Mouse (Mus musculus) cerebellum, postnatal 4 days (tissue): ENCODE data around the gene Naglu.
A peak's percentile ranks its signal among the peaks of the same experiment; 100 is the strongest.

ENCODE experiments used
- DNase-seq, 2 experiments: peaks; one replicate each; pipeline ENCODE4 v3.0.0; 2022; ENCODE audit warnings: low spot score in 2 of 2, mixed read lengths in 1 of 2

Gene Naglu

GRCm38 (mm10) chr11:101084246-101084645, 14.4 kb downstream of the Naglu start:
- no peak for DNase-seq

GRCm38 (mm10) chr11:101084811-101085210, 15.0 kb downstream of the Naglu start:
- no peak for DNase-seq

- no peak for DNase-seq
Measured at GRCm38 (mm10) chr11:101085617-101086322, 16.0 kb downstream of the Naglu start.

DNA sequence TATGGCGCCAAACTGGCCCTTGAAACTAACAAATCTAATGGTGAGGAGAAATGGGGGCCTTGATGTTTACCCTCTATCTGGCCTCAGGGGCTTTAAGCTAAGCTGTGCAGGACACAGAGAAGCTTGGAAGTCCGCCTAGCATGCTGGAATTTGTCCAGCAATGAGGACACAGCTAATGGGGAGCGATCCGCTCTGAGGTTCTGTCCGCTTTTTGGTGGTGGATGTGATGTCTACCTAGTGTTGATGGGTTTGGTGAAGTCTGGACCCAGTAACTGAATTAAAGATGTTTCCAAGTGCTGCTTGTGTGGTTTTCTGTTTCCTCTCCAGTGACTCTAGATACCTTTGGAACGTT, 16.5 kb downstream of the Naglu start:
- DNase-seq: no peak

- peak; percentile 76 to 87 for DNase-seq
Measured at GRCm38 (mm10) chr11:101086756-101087681, 17.2 kb downstream of the Naglu start, which contains the start of gene Mlx. Mlx (plus strand) TSS chr11:101087277.

- DNase-seq: no peak
Measured at GRCm38 (mm10) chr11:101087682-101088055, 17.9 kb downstream of the Naglu start.

DNA sequence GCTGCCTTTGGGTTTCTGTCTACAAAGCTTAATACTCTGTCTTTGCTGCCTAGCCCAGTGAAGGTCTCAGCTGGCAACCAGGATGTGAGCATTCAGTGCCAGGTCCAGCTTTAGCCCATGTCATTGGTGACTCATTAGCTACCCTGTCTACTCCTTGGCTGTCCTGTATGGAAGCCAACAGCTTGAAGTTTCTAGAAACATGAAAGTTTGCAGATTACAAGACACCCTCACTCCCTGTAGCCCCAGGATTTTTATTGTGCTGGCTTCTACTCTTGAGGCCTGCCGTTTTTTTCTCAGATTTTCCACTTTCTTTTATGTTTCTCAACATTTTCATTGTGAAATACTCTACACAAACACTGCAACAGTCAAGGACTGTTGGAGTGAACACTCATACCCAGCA, 20.1 kb downstream of the Naglu start:
- DNase-seq: no peak

GRCm38 (mm10) chr11:101094930-101095313, 25.1 kb downstream of the Naglu start:
- no peak for DNase-seq

- peak; percentile 83 to 94 for DNase-seq
Measured at GRCm38 (mm10) chr11:101095314-101096024, 25.7 kb downstream of the Naglu start, which contains the start of gene Psmc3ip. Psmc3ip (minus strand) TSS chr11:101095436.

GRCm38 (mm10) chr11:101098231-101098630, 28.4 kb downstream of the Naglu start:
- DNase-seq: no peak

DNA sequence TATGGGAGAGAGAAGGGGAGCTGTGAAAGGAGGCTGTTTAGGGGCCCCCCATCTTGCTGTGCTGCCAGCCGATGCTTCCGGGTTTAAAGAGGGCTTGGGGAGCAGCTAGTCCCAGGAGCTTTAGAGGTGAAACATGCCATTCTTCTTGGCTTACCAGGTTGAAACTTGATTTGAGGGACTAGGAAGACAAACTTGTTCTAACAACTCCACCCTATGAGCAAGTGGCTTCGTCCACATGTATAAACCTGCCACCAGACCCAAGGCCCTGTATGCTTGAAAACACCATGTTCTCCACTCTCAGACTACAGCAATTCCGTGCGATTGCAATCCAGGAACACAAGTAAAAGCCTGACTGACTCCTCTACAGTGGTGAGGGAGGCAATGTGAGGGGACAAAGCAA, 33.2 kb downstream of the Naglu start:
- no peak for DNase-seq

DNA sequence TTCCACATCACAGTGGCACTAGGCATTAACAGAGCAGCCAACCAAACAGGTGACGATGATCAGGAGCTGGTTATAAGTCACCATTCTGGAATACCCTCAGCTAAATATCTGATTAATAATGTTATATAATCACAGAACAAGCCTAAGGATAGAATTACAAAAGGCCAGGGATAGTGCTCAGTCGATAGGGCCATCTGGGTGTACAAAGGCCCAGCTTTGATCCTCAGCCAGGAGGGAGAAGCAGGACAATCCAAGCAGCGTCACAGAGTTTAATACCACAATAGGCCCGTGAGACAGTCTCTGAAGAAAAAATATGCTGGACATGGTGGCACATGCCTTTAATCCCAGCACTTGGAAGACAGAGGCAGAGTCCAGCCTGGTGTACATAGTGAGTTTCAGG, 39.5 kb downstream of the Naglu start:
- no peak for DNase-seq

- DNase-seq: no peak
Measured at GRCm38 (mm10) chr11:101110708-101111107, 40.9 kb downstream of the Naglu start.

- no peak for DNase-seq
Measured at GRCm38 (mm10) chr11:101111178-101111577, 41.4 kb downstream of the Naglu start.

GRCm38 (mm10) chr11:101112186-101112585, 42.4 kb downstream of the Naglu start:
- DNase-seq: no peak

DNA sequence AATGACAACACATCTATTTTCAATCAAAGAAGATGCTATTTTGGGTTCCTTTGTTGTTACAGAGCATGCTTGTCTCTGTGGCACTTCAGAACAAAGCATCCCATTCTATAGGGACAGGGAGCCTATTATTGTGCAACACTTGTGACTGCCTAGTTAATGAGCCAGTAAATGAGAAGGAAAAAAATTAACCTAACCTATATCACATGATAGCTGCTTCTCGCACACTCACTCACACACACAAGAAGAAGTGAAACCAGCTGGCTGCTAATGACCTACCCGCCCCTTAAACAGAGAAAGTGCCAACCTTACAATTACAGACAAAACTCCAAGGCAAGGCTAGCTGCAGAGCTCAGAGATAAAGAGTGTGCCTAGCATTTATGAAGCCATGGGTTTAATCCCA, 45.8 kb downstream of the Naglu start:
- no peak for DNase-seq

- no peak for DNase-seq
Measured at GRCm38 (mm10) chr11:101118105-101118504, 48.3 kb downstream of the Naglu start.

DNA sequence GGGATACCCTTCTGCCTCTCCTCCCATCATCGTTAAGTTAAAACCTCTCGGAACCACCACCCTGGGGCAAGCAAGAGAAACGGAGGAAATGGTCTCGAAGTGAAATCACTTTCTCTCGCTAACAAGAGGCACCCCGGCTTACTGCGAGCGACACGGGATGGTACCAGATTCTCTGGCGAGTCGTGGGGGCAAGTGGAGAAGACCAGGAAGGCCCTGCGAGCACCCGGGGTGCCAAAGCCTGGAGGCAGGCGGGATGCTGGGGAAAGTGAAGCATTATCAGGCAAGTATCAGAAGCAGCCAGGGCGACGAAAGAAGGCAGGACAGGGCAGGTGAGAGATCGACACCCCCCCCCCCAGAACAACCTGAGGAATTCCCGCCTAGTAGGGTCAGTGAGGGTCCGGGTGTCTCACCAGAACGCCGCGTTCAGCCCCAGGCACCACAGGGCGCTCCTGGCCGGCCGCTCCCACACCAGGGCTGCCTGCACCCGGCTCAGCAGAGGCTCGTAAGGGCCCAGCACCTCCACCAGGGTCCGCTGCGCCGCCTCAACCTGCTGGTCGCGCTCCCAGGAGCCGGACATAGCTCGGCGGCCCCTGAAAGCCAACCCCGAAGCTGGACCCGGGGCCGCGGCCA, 49.4 kb downstream of the Naglu start:
- no peak for DNase-seq

DNA sequence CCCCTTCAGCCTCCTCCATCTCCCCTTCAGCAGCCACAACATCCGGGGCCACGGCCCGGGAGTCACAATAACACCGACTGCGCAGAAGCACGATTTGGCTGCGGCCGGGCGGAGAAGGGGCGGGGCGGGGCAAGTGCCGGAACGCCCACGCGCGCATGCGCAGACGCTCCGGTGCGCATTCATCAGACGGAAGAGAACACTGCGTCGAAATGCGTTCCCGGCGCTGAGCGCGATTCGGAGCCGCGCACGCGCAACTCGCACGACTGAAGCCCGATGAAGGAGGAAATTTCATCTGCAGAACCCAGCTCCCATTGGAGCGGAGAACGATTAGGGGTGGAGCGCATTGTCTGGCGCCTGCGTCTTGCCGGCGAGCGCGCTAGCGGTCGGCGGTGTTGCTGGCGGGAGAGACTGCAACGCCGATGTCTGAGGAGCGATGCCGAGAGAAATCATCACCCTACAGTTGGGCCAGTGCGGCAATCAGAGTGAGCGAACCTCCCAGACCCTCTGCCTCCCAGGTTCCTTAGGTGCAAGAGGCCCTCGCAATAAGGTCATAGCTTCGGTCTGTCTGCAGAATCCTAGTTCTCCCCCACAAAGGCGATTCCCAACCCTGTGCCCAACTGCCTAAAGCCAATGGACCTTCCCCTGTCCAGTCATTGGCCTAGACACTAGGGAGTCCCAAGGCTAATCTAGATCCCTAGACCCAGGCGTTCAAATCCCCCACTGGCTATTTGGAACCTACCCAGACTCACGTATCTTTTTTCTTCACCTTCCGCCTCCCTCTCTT, 50.1 kb downstream of the Naglu start, which contains the start of the genes Retreg3 and Tubg1:
Gene Retreg3 (minus strand): TSS at position 133 of the 784 bp plus-strand sequence.
Gene Tubg1 (plus strand): TSS at position 178 of the 784 bp plus-strand sequence.
- peak; percentile 98 to 100 for DNase-seq

GRCm38 (mm10) chr11:101120545-101121188, 50.9 kb downstream of the Naglu start:
- DNase-seq: no peak
